Mouse (Mus musculus) lung, adult 2 months (tissue): ENCODE data around the gene Olfr372. TPM values are rescaled to one million over a fixed set of nuclear protein-coding genes. Genes with fewer than 3 reads are reported as not detected.
"Not testable (repeated sequence)": the region's sequence is repeated elsewhere in the genome, so short reads cannot be mapped to it uniquely, and the experiment has no call there.

Source experiments
- DNase-seq: peaks from one replicate; pipeline ENCODE4 v3.0.0; 2022
- H3K4me1 ChIP-seq: fragments of 200-500 bp; 2 replicates; pipeline ENCODE4 v1.6.1; 2011; ENCODE audit warnings: low read length; ENCODE audit not compliant: control insufficient read depth, insufficient read depth
- H3K4me3 ChIP-seq: fragments of 200-500 bp; replicated peaks from 2 replicates; pipeline ENCODE3; 2011; ENCODE audit warnings: low read depth, mild to moderate bottlenecking, control low read depth, low read length; ENCODE audit errors: extremely low read depth
- CTCF ChIP-seq: fragments of 200-500 bp; IDR thresholded peaks from 2 replicates; pipeline ENCODE4 v1.5.1; 2011; ENCODE audit warnings: mild to moderate bottlenecking, low read length, control low read depth; ENCODE audit not compliant: insufficient read depth
- POLR2A ChIP-seq: fragments of 200-500 bp; IDR thresholded peaks from 2 replicates; pipeline ENCODE4 v1.6.1; 2011; ENCODE audit warnings: low read depth, mild to moderate bottlenecking, control low read depth, low read length, borderline replicate concordance; ENCODE audit errors: extremely low read depth
- WGBS: fragments of 180-500 bp; shearing (Covaris S2); methylation state at CpG from one replicate; pipeline ENCODE4 v1.1.7; 2018; 5-methylcytosine and 5-hydroxymethylcytosine counted together
- polyA plus RNA-seq: library from polyadenylated mRNA; depleted of rRNA; stranded (reverse); fragments of >200 nt; gene quantifications from 2 replicates; pipeline ENCODE4 v1.2.3, GENCODE M21; 2012

The Olfr372 gene
- polyA plus RNA-seq, 1 experiment, result not detected

GRCm38 (mm10) chr8:72019816-72020215 is 21.2 kb upstream of the Olfr372 start:
- H3K4me3 ChIP-seq, result no peak overlapping the region
- H3K4me1 ChIP-seq, result no peaks in the 10 kb centered on the region
- TF ChIP-seq CTCF (no peak), POLR2A (no peak)
- DNase-seq, result no peak
- 53% methylated on average over 2 of the region's 2 CpGs for WGBS

DNA sequence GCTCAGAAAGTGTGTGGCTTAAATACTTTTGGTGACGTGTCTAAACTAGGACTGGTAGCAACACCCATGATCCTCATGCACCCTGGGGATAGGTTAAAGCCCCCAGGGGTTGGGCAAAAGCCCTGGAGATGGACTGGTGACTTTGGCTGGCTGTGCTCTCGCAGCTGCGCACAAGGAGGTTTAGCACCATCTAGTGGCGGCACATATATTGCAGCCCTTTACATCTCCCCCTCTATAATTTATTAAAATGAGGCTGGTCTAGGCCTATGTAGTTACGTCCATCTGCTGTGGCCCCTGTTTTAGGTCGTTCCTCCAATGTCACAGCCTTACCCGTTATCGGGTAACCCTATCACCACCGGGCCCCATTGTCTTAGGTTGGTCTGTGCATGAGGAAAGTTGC is 16.1 kb upstream of the Olfr372 start:
- 8% methylated on average over 5 of the region's 9 CpGs for WGBS
- not testable (repeated sequence) for H3K4me3 ChIP-seq, H3K4me1 ChIP-seq
- peak; percentile 39 for DNase-seq

GRCm38 (mm10) chr8:72032926-72033325 is 8.1 kb upstream of the Olfr372 start:
- not testable (repeated sequence) for H3K4me3 ChIP-seq, H3K4me1 ChIP-seq
- 11% methylated on average over 4 of the region's 4 CpGs for WGBS
- DNase-seq, result peak; percentile 40

GRCm38 (mm10) chr8:72042493-72042892 is 1.5 kb downstream of the Olfr372 start:
- no peaks in the 10 kb centered on the region for H3K4me1 ChIP-seq
- no peak overlapping the region for H3K4me3 ChIP-seq
- WGBS, result 69% methylated on average over 1 of the region's 1 CpGs
- DNase-seq, result no peak
- no peak for TF ChIP-seq POLR2A
- no peak for TF ChIP-seq CTCF

DNA sequence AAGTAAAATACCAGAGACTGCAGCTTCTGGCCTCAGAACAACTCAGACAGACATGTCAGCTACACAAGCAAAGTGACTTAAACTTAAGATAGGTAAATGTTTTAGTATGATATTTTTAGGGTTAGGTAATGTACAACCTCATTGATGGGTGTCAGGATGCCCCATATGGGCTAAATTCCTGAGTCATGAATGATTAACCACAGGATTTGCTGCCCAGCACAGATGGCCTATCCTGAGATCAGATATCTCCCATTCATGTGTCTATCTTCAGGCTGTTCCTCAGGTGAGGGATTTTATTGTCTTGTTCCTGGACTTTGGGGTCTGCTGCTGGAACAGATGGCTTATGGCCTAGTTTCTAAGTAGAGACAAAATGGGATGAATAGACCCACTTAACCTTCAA is 13.6 kb downstream of the Olfr372 start:
- H3K4me1 ChIP-seq, H3K4me3 ChIP-seq, DNase-seq: not testable (repeated sequence)

DNA sequence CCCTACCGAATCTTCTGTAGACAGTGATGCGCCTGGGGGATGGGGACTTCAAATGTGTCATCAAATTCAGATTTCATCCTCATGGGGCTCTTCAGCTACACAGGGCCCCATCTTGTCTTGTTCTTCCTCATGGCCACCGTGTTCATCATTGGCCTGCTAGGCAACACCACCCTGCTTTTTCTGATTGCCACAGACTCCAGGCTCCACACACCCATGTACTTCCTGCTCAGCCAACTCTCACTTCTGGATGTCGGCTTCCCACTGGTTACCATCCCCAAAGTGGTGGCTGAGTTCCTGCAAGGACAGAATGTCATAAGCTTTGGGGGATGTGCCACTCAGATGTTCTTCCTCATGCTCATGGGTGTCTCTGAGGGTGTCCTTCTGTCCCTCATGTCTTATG is 16.6 kb downstream of the Olfr372 start:
- 76% methylated on average over 3 of the region's 4 CpGs for WGBS
- H3K4me3 ChIP-seq, result not testable (repeated sequence)

DNA sequence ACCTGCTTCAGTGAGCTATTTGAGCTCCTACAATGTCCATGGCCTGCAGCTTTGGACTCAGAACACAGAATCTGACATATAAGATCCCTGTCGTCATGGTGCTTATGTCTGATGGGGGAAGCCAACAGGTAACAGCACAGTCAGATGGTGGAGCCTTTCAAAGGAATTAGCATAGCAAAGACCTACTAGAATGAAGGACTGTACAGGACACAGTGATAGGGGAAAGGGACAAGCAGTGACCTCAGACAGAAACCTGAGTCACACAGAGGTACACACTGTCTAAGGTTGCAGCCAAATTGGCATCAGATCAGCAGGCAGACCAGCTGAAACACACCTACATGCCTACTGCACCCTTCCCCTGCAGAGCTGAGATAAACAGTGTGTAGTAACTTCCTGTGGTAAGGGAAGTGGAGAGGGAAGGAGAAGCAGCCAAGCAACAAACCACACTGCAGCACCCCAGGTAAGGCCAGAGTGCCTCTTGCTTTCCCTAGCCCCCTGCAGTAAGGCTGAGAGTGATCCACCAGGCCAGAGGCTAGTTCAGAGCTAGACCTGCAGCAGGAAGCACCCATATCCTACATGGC is 25.9 kb downstream of the Olfr372 start:
- H3K4me3 ChIP-seq, DNase-seq, H3K4me1 ChIP-seq: not testable (repeated sequence)
- WGBS, result 80% methylated on average over 1 of the region's 1 CpGs

More for the DNA sequence above, 16.6 kb downstream of the Olfr372 start:
- DNase-seq, H3K4me1 ChIP-seq: not testable (repeated sequence)

GRCm38 (mm10) chr8:72082877-72083276 is 41.9 kb downstream of the Olfr372 start, which contains the start of gene Olfr373:
Gene Olfr373, plus strand, starts transcription at chr8:72083177.
- not testable (repeated sequence) for H3K4me1 ChIP-seq, H3K4me3 ChIP-seq, DNase-seq

GRCm38 (mm10) chr8:72084744-72085143 is 43.7 kb downstream of the Olfr372 start:
- no peak overlapping the region for H3K4me3 ChIP-seq
- no peak for DNase-seq
- 59% methylated on average over 5 of the region's 5 CpGs for WGBS
- TF ChIP-seq CTCF (no peak), POLR2A (no peak)
- no peaks in the 10 kb centered on the region for H3K4me1 ChIP-seq

- DNase-seq, result not testable (repeated sequence)
- 78% methylated on average over 3 of the region's 3 CpGs for WGBS
These were observed 46.6 kb downstream of the Olfr372 start for GRCm38 (mm10) chr8:72087611-72088010.

DNA sequence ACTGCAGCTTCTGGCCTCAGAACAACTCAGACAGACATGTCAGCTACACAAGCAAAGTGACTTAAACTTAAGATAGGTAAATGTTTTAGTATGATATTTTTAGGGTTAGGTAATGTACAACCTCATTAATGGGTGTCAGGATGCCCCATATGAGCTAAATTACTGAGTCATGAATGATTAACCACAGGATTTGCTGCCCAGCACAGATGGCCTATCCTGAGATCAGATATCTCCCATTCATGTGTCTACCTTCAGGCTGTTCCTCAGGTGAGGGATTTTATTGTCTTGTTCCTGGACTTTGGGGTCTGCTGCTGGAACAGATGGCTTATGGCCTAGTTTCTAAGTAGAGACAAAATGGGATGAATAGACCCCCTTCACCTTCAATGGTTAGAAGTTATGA is 55.7 kb downstream of the Olfr372 start:
- not testable (repeated sequence) for H3K4me3 ChIP-seq, DNase-seq, H3K4me1 ChIP-seq

More at GRCm38 (mm10) chr8:72087611-72088010, 46.6 kb downstream of the Olfr372 start:
- not testable (repeated sequence) for H3K4me1 ChIP-seq, H3K4me3 ChIP-seq

DNA sequence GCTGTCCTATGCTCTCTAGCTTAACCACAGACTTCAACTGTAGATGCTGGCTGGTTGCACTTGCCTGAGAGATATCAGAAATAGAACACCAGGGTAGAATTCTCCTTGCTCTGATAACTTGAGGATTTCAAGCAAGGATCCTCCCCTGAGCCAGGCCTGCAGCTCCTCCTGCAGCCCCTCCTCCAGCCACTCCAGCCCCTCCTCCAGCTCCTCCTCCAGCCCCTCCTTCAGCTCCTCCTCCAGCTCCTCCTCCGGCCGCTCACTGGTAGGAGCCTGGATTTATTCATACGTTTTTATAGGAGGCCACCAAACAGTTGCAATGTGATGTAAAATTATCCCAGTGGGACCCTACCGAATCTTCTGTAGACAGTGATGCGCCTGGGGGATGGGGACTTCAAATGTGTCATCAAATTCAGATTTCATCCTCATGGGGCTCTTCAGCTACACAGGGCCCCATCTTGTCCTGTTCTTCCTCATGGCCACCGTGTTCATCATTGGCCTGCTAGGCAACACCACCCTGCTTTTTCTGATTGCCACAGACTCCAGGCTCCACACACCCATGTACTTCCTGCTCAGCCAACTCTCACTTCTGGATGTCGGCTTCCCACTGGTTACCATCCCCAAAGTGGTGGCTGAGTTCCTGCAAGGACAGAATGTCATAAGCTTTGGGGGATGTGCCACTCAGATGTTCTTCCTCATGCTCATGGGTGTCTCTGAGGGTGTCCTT is 58.5 kb downstream of the Olfr372 start:
- DNase-seq, result peak; percentile 31
- 53% methylated on average over 6 of the region's 7 CpGs for WGBS

More for the DNA sequence above, 58.5 kb downstream of the Olfr372 start:
- not testable (repeated sequence) for H3K4me3 ChIP-seq, H3K4me1 ChIP-seq
